Mouse (Mus musculus) thymus, adult 2 months (tissue): ENCODE measurements at regions not wholly inside any gene's neighbourhood (a gene's known extent, or its start where the extent isn't known, plus 50 kb on each side); places are given as distances from the start of the nearest gene placed in this dataset.

Experiments used
- DNase-seq: peaks from one replicate; pipeline ENCODE4 v3.0.0; 2021
- H3K27ac ChIP-seq: fragments of 200-500 bp; 2 replicates; pipeline ENCODE4 v1.5.1; 2012; ENCODE audit warnings: low read length, control low read depth; ENCODE audit not compliant: control insufficient read depth, insufficient read depth
- H3K27me3 ChIP-seq: fragments of 200-500 bp; 2 replicates; pipeline ENCODE4 v1.6.1; 2012; ENCODE audit warnings: mild to moderate bottlenecking, low read length, moderate library complexity, mixed read lengths; ENCODE audit not compliant: control insufficient read depth, insufficient read depth
- H3K36me3 ChIP-seq: fragments of 200-500 bp; 2 replicates; pipeline ENCODE4 v1.6.1; 2012; ENCODE audit warnings: mild to moderate bottlenecking, low read length, moderate library complexity; ENCODE audit not compliant: control insufficient read depth, insufficient read depth
- H3K4me1 ChIP-seq: fragments of 200-500 bp; replicated peaks from 2 replicates; pipeline ENCODE4 v1.6.1; 2012; ENCODE audit warnings: low read length; ENCODE audit not compliant: control insufficient read depth, insufficient read depth
- H3K4me3 ChIP-seq: fragments of 200-500 bp; 2 replicates; pipeline ENCODE4 v1.5.1; 2012; ENCODE audit warnings: mild to moderate bottlenecking, low read length, control low read depth, moderate library complexity; ENCODE audit not compliant: control insufficient read depth, insufficient read depth
- CTCF ChIP-seq: fragments of 200-500 bp; IDR thresholded peaks from 2 replicates; pipeline ENCODE4 v1.5.1; 2012; ENCODE audit warnings: mild to moderate bottlenecking, control low read depth, low read length, moderate library complexity, borderline replicate concordance; ENCODE audit not compliant: control insufficient read depth, poor library complexity, insufficient read depth; ENCODE audit errors: extremely low read depth
- POLR2A ChIP-seq: fragments of 200-500 bp; IDR thresholded peaks from 2 replicates; pipeline ENCODE4 v1.6.1; 2012; ENCODE audit warnings: mild to moderate bottlenecking, low read length, control low read depth, moderate library complexity; ENCODE audit not compliant: control insufficient read depth, poor library complexity, insufficient read depth; ENCODE audit errors: extremely low read depth
- WGBS: fragments of 180-500 bp; shearing (Covaris S2); methylation state at CpG from one replicate; pipeline ENCODE4 v1.1.7; 2018; 5-methylcytosine and 5-hydroxymethylcytosine counted together

DNA sequence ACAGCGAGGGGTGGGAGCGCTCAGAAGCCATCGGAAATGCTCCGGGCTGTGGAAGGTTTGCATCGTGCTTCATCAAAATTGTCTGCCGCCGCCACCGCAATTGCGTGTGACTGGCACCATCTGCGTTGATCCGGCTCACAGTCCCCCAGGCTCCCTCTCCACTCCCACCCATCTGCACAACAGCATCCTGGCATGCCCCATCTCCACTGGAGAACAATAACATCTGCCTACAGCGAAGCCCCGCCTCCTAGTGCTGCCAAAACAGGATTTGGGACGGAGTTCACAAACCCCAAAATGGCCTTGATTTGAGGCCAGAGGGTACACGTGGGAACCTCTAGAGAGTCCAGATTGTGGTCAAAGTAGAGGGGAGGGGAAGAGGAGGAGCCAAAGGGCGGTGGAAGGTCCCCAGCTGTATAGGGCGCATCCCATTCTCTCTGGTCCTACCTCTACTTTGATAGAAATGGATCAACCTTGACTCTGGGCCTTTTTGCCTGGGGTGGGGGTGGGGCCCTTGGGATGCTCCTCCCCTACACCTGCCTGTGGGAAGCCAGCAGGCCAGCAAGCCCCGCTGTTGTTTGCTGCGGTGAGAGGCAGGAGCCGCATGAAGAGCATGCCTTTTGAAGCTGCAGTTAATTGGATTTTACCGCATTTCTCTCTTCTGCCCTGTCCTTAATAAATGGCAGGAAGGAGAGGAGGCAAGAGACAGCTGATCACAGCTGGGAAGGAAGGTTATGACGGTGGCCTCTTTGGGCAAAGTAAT lies 195.6 kb upstream of the Rpl38 start:
- Histone ChIP-seq H3K4me3 (no peak overlapping the region), H3K27me3 (no peaks in the 10 kb centered on the region), H3K36me3 (no peaks in the 10 kb centered on the region), H3K27ac (no peak overlapping the region), H3K4me1 (no peaks in the 10 kb centered on the region)
- 46% methylated on average over 22 of the region's 22 CpGs for WGBS
- DNase-seq, result no peak
- TF ChIP-seq POLR2A (no peak), CTCF (no peak)

DNA sequence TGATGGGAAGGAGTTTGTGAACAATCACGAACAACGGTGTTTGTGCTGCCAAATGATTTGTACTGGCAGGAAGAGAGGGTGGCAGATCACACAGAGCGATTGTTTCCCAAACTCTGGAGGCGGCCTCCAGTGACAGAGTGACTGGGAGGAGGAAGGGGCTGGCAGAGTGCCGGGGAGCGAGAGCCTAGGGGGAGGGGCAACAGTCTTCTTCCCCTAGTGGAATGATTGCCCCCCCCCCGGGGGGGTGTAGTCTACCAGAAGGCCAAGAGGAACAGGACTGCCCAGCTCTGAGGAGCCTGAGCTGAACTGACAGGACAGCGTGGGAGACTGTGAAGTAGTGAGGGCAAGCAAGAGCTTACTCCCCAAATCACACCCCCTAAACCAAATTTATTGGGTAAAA lies 199.9 kb upstream of the Rpl38 start:
- Histone ChIP-seq H3K4me3 (no peak overlapping the region), H3K36me3 (no peaks in the 10 kb centered on the region), H3K27me3 (no peaks in the 10 kb centered on the region), H3K4me1 (no peaks in the 10 kb centered on the region), H3K27ac (no peak overlapping the region)
- no peak for DNase-seq
- 5% methylated on average over 8 of the region's 8 CpGs for WGBS
- no peak for TF ChIP-seq POLR2A
- TF ChIP-seq CTCF, result no peak

DNA sequence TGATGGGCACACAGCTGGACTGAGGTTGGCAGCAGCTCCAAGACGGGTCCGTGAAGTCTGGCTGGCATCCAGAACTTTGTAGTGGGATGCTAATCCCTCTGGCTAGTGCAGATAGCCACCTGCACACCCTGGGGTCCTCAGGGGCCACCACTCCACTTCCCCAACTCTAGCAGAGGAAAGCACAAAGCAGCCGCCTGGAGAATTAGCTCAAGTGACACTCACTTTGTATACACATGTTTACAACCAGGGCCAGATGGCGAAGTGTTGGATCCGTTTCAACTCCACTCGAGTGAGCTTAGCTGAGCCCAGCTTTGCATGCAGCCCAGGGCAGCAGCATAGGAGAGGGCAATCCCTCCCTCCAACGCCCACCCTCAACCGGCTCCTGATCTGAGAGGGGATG lies 200.5 kb upstream of the Rpl38 start:
- Histone ChIP-seq H3K36me3 (no peaks in the 10 kb centered on the region), H3K4me1 (no peaks in the 10 kb centered on the region), H3K4me3 (no peak overlapping the region), H3K27me3 (no peaks in the 10 kb centered on the region), H3K27ac (no peak overlapping the region)
- DNase-seq, result no peak
- TF ChIP-seq POLR2A (no peak), CTCF (no peak)
- 15% methylated on average over 8 of the region's 8 CpGs for WGBS

DNA sequence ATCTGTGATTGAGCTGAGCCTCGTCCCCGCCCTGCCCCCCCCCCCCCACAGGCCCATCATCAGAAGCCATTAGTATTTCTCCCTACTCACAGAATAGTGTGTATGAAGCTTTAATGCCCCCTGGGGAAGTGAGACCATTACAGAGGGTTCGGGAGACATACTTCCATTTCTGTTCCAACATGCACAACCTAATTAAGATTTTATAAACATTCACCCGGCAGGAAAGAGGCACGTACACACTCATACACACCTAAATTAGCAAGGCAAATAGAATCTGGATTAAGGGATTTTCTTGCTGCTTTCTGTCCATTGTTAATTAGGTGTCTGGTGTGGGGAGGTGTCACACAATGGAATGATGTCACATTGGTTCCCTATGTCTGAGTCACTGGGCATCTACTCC lies 202.8 kb upstream of the Rpl38 start:
- Histone ChIP-seq H3K36me3 (no peaks in the 10 kb centered on the region), H3K4me3 (no peak overlapping the region), H3K27ac (no peak overlapping the region), H3K27me3 (no peaks in the 10 kb centered on the region), H3K4me1 (no peaks in the 10 kb centered on the region)
- no peak for DNase-seq
- 71% methylated on average over 5 of the region's 5 CpGs for WGBS
- TF ChIP-seq CTCF, result no peak
- TF ChIP-seq POLR2A, result no peak

DNA sequence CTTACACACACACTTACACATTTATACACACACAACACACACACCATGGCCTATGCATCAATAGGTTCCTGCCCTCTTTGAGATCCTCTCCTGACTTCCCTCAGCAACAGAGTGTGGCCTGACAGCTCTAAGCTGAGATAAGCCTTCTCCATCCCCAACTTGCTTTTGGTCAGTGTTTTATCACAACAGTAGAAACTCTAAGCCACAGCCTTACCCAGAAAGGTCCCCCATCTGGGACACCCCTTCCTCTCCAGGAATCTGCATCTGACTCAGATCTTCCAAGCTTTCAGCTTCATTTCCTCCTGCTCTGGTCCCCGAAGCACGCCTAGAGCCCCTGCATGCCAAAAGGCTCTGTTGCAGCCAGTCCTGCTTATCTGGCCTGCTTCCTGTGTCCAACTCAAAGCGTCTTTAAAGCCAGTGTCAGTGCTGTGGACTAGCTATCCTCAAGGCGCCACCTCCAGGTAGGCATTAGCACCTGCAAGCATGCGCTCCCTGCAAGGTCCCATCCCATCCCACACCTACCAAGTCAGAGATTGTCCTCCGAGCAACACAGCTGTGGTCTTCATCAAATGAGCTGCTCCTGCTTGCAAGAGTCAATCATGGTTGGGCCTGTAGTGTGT lies 205.5 kb upstream of the Rpl38 start:
- WGBS, result 13% methylated on average over 6 of the region's 6 CpGs
- Histone ChIP-seq H3K27ac (no peak overlapping the region), H3K4me1 (no peaks in the 10 kb centered on the region), H3K4me3 (no peak overlapping the region), H3K36me3 (no peaks in the 10 kb centered on the region), H3K27me3 (no peaks in the 10 kb centered on the region)
- TF ChIP-seq POLR2A (no peak), CTCF (peak; percentile 56; the same call in 1 of the 2 replicates)
- peak; percentile 25 for DNase-seq

DNA sequence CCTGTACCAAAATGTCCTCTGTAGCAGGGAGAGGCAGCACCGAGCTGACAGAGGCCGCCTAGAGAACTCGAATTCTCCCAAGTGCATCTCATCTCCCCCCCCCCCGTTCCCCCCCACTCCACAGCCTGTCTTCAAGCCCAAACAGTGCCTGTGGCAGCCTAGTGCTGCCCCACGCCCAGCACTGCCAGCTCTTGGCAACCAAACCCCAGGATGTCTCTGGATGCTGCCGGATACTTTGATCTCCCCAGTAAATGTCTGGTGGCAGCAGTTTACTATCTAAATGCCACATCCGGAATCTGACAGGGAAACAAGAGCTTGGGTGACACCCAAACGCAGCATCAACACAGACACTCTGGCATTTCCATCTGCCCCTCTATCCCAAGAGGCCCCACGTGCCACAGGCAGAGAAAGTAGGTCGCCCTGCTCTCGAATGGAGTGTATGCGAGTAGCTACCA lies 213.4 kb upstream of the Rpl38 start:
- WGBS, result 84% methylated on average over 12 of the region's 12 CpGs
- Histone ChIP-seq H3K36me3 (no peaks in the 10 kb centered on the region), H3K4me3 (no peak overlapping the region), H3K27ac (no peak overlapping the region), H3K27me3 (no peaks in the 10 kb centered on the region), H3K4me1 (no peaks in the 10 kb centered on the region)
- DNase-seq, result no peak
- TF ChIP-seq CTCF, result no peak
- no peak for TF ChIP-seq POLR2A
